Comparison of ENCODE assay signal across 9 mouse cellular contexts in genomic region chr3:129256766-129257165, GRCm38 (mm10). TPM values are rescaled to one million over a fixed set of nuclear protein-coding genes. Genes with fewer than 3 reads are reported as not detected.
DNase-seq lines count a peak whose midpoint lies in the region; ATAC-seq lines count a peak whose summit lies in the region.
"Had no signal": no experiment of that assay in that cellular context is flagged by ENCODE, and none has a peak within 500 bp of the region (broad histone marks: within the 10 kb centered on the region; RNA-seq: fewer than 3 reads in every experiment).

No protein-coding gene starts in this region.

- H3K9ac ChIP-seq in heart, embryonic 16.5 days (ENCODE audit: low read length), result no peak overlapping the region; the same call in 1 of the 2 replicates

- H3K27ac ChIP-seq in heart, embryonic 16.5 days (ENCODE audit: low read length), result no peak overlapping the region
- H3K27ac ChIP-seq in limb, embryonic 10.5 days, result 0 out of 2 replicates have a peak overlapping the region, but pooled peaks have one; percentile 30

- 57% methylated on average over 8 of the region's 8 CpGs for WGBS in heart, embryonic 16.5 days
- WGBS in limb, embryonic 10.5 days, result 60% methylated on average over 8 of the region's 8 CpGs

- no peaks in the 10 kb centered on the region for H3K9me3 ChIP-seq in heart, embryonic 16.5 days (replicated peaks; ENCODE audit: control insufficient read depth, low read length)
- no peaks in the 10 kb centered on the region for H3K9me3 ChIP-seq in limb, embryonic 10.5 days (replicated peaks)

- DNase-seq in frontal cortex, postnatal 36 days (ENCODE audit: low spot score in 2 of 2), result no peak
- peak; percentile 61 for DNase-seq in embryo, embryonic 10.5 days (ENCODE audit: low spot score)
- DNase-seq in limb, embryonic 10.5 days (ENCODE audit: low spot score), result no peak
- DNase-seq in retina, embryonic 14.5 days (ENCODE audit: low spot score), result peak; percentile 48

- no peaks in the 10 kb centered on the region for H3K27me3 ChIP-seq in heart, embryonic 16.5 days (ENCODE audit: control insufficient read depth, insufficient read depth, low read length)
- H3K27me3 ChIP-seq in limb, embryonic 10.5 days (ENCODE audit: low read depth, poor library complexity, severe bottlenecking), result no peaks in the 10 kb centered on the region

- ATAC-seq in frontal cortex, adult (ENCODE audit: low TSS enrichment), result peak; percentile 77
- ATAC-seq in heart, embryonic 16.5 days (replicated peaks; ENCODE audit: extremely low read depth, insufficient read depth, low FRiP score), result peak; percentile 52; the same call in 1 of the 2 replicates
- no peak for ATAC-seq in monocyte, adult 5-6 weeks (replicated peaks; ENCODE audit: insufficient number of reproducible peaks, low FRiP score, low TSS enrichment, poor library complexity, severe bottlenecking)
- ATAC-seq in erythroblast, adult 5-6 weeks (replicated peaks; ENCODE audit: low FRiP score, poor library complexity, severe bottlenecking), result no peak

- peak overlapping the region; percentile 52 for H3K4me2 ChIP-seq in heart, embryonic 16.5 days (ENCODE audit: low read depth, low read length)

- no peaks in the 10 kb centered on the region for H3K36me3 ChIP-seq in heart, embryonic 16.5 days (ENCODE audit: control insufficient read depth, insufficient read depth)
- no peaks in the 10 kb centered on the region for H3K36me3 ChIP-seq in limb, embryonic 10.5 days

- H3K4me1 ChIP-seq in heart, embryonic 16.5 days (ENCODE audit: control insufficient read depth, insufficient read depth, low read length), result no peaks in the 10 kb centered on the region
- 0 out of 2 replicates have a peak, but pooled peaks cover 3% of the 10 kb centered on the region for H3K4me1 ChIP-seq in limb, embryonic 10.5 days

- H3K4me3 ChIP-seq in heart, embryonic 16.5 days (ENCODE audit: low read length), result peak overlapping the region; percentile 36
- peak overlapping the region; percentile 40 for H3K4me3 ChIP-seq in limb, embryonic 10.5 days

RNA-seq across cellular contexts. Expression of gene Pitx2, which starts 57.1 kb away (rescaled TPM):
- 16.3 and 26.9 TPM in 2 replicates for polyA plus RNA-seq in heart, embryonic 16.5 days (2015; fragmentation: Nextera tagmentation; extraction: Ambion mirVana)
- 25.6 and 39.1 TPM in 2 replicates for polyA plus RNA-seq in limb, embryonic 10.5 days (2016; fragmentation: Nextera tagmentation; extraction: Ambion mirVana)
- not detected in 3 replicates for total RNA-seq in monocyte, adult 5-6 weeks (2017)
- not detected in 2 replicates for total RNA-seq in erythroblast, adult 5-6 weeks (2015; ENCODE audit: low replicate concordance)
- not detected in 2 replicates for total RNA-seq in erythroblast, adult 5-6 weeks (2017; ENCODE audit: low replicate concordance)
- total RNA-seq: neutrophil, adult 5-6 weeks had no signal

Comparison
In these comparisons a context has a peak if more than half of its experiments do, and no peak if none do; other contexts are left out.
1. ATAC-seq: peak in frontal cortex, adult (single experiment) and heart, embryonic 16.5 days (single experiment); none in monocyte, adult 5-6 weeks (single experiment) and erythroblast, adult 5-6 weeks (single experiment).
2. DNase-seq: peak in embryo, embryonic 10.5 days (single experiment) and retina, embryonic 14.5 days (single experiment); none in frontal cortex, postnatal 36 days (0 of 2) and limb, embryonic 10.5 days (single experiment).